In genomic region chr13:44908790-44909189, GRCm38 (mm10) we compare ENCODE assay signal across 17 mouse cellular contexts.
DNase-seq lines count a peak whose midpoint lies in the region; ATAC-seq and TF ChIP-seq lines count a peak whose summit lies in the region.
"Had no signal": no experiment of that assay in that cellular context is flagged by ENCODE, and none has a peak within 500 bp of the region (broad histone marks: within the 10 kb centered on the region; RNA-seq: fewer than 3 reads in every experiment).

No protein-coding gene starts in this region.

- no peak overlapping the region for H3K4me2 ChIP-seq in forebrain, embryonic 11.5 days (ENCODE audit: low read depth, low read length, severe bottlenecking)
- H3K4me2 ChIP-seq in forebrain, embryonic 14.5 days (ENCODE audit: low read length) = no peak overlapping the region
- H3K4me2 ChIP-seq in heart, postnatal 0 days (ENCODE audit: low read depth, low read length) = no peak overlapping the region
- H3K4me2 ChIP-seq in lung, embryonic 14.5 days = no peak overlapping the region
- H3K4me2 ChIP-seq: liver, embryonic 15.5 days; midbrain, embryonic 13.5 days had no signal

- no peak for TF ChIP-seq POLR2A in lung, adult 2 months (IDR thresholded peaks at IDR 0.05; ENCODE audit: borderline replicate concordance, extremely low read depth, low read depth, low read length)

- H3K4me3 ChIP-seq in forebrain, embryonic 11.5 days (ENCODE audit: low read depth, low read length) = no peak overlapping the region
- H3K4me3 ChIP-seq in forebrain, embryonic 14.5 days (ENCODE audit: low read depth, low read length) = no peak overlapping the region
- H3K4me3 ChIP-seq in heart, postnatal 0 days (ENCODE audit: low read depth, low read length) = no peak overlapping the region
- H3K4me3 ChIP-seq in lung, embryonic 14.5 days (ENCODE audit: low read depth, low read length) = no peak overlapping the region
- H3K4me3 ChIP-seq in lung, adult 2 months (replicated peaks; ENCODE audit: extremely low read depth, low read depth, low read length) = no peak overlapping the region
- H3K4me3 ChIP-seq: liver, embryonic 15.5 days; midbrain, embryonic 13.5 days had no signal

- no peak for TF ChIP-seq CTCF in heart, postnatal 0 days (IDR thresholded peaks at IDR 0.05; ENCODE audit: low read depth)
- no peak for TF ChIP-seq CTCF in lung, embryonic 14.5 days (IDR thresholded peaks at IDR 0.05; ENCODE audit: low read depth)
- no peak for TF ChIP-seq CTCF in lung, adult 2 months (IDR thresholded peaks at IDR 0.05; ENCODE audit: insufficient read depth, low read length)

- ATAC-seq in forebrain, embryonic 11.5 days (replicated peaks; ENCODE audit: low FRiP score) = no peak
- no peak for ATAC-seq in forebrain, embryonic 14.5 days
- ATAC-seq in heart, postnatal 0 days (ENCODE audit: insufficient read depth, low read depth) = no peak
- no peak for ATAC-seq in lung, embryonic 14.5 days (ENCODE audit: insufficient read depth)

- H3K9me3 ChIP-seq in forebrain, embryonic 11.5 days (ENCODE audit: control insufficient read depth, low read length) = no peaks in the 10 kb centered on the region
- no peaks in the 10 kb centered on the region for H3K9me3 ChIP-seq in forebrain, embryonic 14.5 days (replicated peaks; ENCODE audit: control insufficient read depth, low read length)
- no peaks in the 10 kb centered on the region for H3K9me3 ChIP-seq in heart, postnatal 0 days (replicated peaks; ENCODE audit: control insufficient read depth, low read length)
- no peaks in the 10 kb centered on the region for H3K9me3 ChIP-seq in lung, embryonic 14.5 days (ENCODE audit: low read depth, low read length)
- H3K9me3 ChIP-seq: liver, embryonic 15.5 days; midbrain, embryonic 13.5 days had no signal

- H3K4me1 ChIP-seq in forebrain, embryonic 11.5 days (replicated peaks; ENCODE audit: control insufficient read depth, insufficient read depth, low read length) = 0 out of 2 replicates have a peak, but pooled peaks cover 2% of the 10 kb centered on the region
- H3K4me1 ChIP-seq in forebrain, embryonic 14.5 days (ENCODE audit: control insufficient read depth, insufficient read depth, low read length) = peaks cover 13% of the 10 kb centered on the region
- H3K4me1 ChIP-seq in heart, postnatal 0 days (ENCODE audit: control insufficient read depth, insufficient read depth) = peaks cover 36% of the 10 kb centered on the region
- peaks cover 16% of the 10 kb centered on the region for H3K4me1 ChIP-seq in lung, embryonic 14.5 days (ENCODE audit: insufficient read depth)
- H3K4me1 ChIP-seq in lung, adult 2 months (ENCODE audit: control insufficient read depth, insufficient read depth, low read length) = peaks cover 3% of the 10 kb centered on the region
- H3K4me1 ChIP-seq: liver, embryonic 15.5 days had no signal

- WGBS in forebrain, embryonic 11.5 days = 17% methylated on average over 1 of the region's 1 CpGs
- 10% methylated on average over 1 of the region's 1 CpGs for WGBS in forebrain, embryonic 14.5 days
- WGBS in heart, postnatal 0 days = 37% methylated on average over 1 of the region's 1 CpGs
- 25% methylated on average over 1 of the region's 1 CpGs for whole genome bisulfite sequencing in lung, embryonic 14.5 days
- WGBS in lung, adult 2 months = 64% methylated on average over 1 of the region's 1 CpGs

- peaks cover 5% of the 10 kb centered on the region; the same call in 1 of the 2 replicates for H3K36me3 ChIP-seq in forebrain, embryonic 11.5 days (ENCODE audit: control insufficient read depth, insufficient read depth, low read length)
- H3K36me3 ChIP-seq in forebrain, embryonic 14.5 days (ENCODE audit: control insufficient read depth, insufficient read depth, low read length) = peaks cover 70% of the 10 kb centered on the region
- H3K36me3 ChIP-seq in heart, postnatal 0 days (replicated peaks; ENCODE audit: control insufficient read depth, insufficient read depth, low read length) = peaks cover 65% of the 10 kb centered on the region
- peaks cover 66% of the 10 kb centered on the region for H3K36me3 ChIP-seq in lung, embryonic 14.5 days (ENCODE audit: insufficient read depth)

- H3K9ac ChIP-seq in forebrain, embryonic 11.5 days (ENCODE audit: low read length) = no peak overlapping the region
- H3K9ac ChIP-seq in forebrain, embryonic 14.5 days (ENCODE audit: low read length) = no peak overlapping the region
- no peak overlapping the region for H3K9ac ChIP-seq in heart, postnatal 0 days (replicated peaks; ENCODE audit: low read depth, low read length)
- H3K9ac ChIP-seq in lung, embryonic 14.5 days = no peak overlapping the region
- H3K9ac ChIP-seq: liver, embryonic 15.5 days; midbrain, embryonic 13.5 days had no signal

- H3K27ac ChIP-seq in forebrain, embryonic 11.5 days (ENCODE audit: low read depth, low read length) = no peak overlapping the region
- no peak overlapping the region for H3K27ac ChIP-seq in forebrain, embryonic 14.5 days (ENCODE audit: low read depth, low read length)
- H3K27ac ChIP-seq in heart, postnatal 0 days (ENCODE audit: low read depth) = 0 out of 2 replicates have a peak overlapping the region, but pooled peaks have one; percentile 64
- peak overlapping the region; percentile 83 for H3K27ac ChIP-seq in lung, embryonic 14.5 days (ENCODE audit: low read depth)
- H3K27ac ChIP-seq: liver, embryonic 15.5 days had no signal

- TF ChIP-seq EP300 in heart, postnatal 0 days (IDR thresholded peaks at IDR 0.05; ENCODE audit: low read depth) = no peak

- no peaks in the 10 kb centered on the region for H3K27me3 ChIP-seq in forebrain, embryonic 11.5 days (ENCODE audit: control insufficient read depth, insufficient read depth, low read length)
- 0 out of 2 replicates have a peak, but pooled peaks cover 4% of the 10 kb centered on the region for H3K27me3 ChIP-seq in forebrain, embryonic 14.5 days (replicated peaks; ENCODE audit: control insufficient read depth, insufficient read depth, low read length)
- H3K27me3 ChIP-seq in heart, postnatal 0 days (ENCODE audit: control insufficient read depth, insufficient read depth, low read length) = no peaks in the 10 kb centered on the region
- H3K27me3 ChIP-seq in lung, embryonic 14.5 days (ENCODE audit: insufficient read depth, low read length) = no peaks in the 10 kb centered on the region
- H3K27me3 ChIP-seq: liver, embryonic 15.5 days; midbrain, embryonic 13.5 days had no signal

- DNase-seq in forebrain, embryonic 11.5 days (ENCODE audit: low spot score) = peak; percentile 15
- no peak for DNase-seq in forebrain, embryonic 14.5 days (ENCODE audit: low spot score)
- DNase-seq in heart, postnatal 0 days (ENCODE audit: low spot score) = no peak
- no peak for DNase-seq in heart, adult 9 months (ENCODE audit: low spot score in 2 of 2)
- DNase-seq in lung, embryonic 14.5 days = no peak
- DNase-seq in lung, adult 2 months = no peak
- peak; percentile 43 for DNase-seq in R1 (ENCODE audit: low read depth, low spot score)
- DNase-seq in left cerebral cortex, adult 8-10 months (ENCODE audit: low spot score in 2 of 2) = no peak
- DNase-seq: adrenal gland, adult 8-10 months; cerebellum, adult 11 months; cerebellum, postnatal 14 days; gastrocnemius, postnatal 36 days; heart, postnatal 14 days; kidney, adult 11 months; layer of hippocampus, postnatal 36 days had no signal

Comparison
In these comparisons a context has a peak if more than half of its experiments do, and no peak if none do; other contexts are left out.
1. DNase-seq: peak in forebrain, embryonic 11.5 days (single experiment) and R1 (single experiment); none in forebrain, embryonic 14.5 days (single experiment), heart, postnatal 0 days (single experiment), heart, adult 9 months (0 of 2), lung, embryonic 14.5 days (single experiment), lung, adult 2 months (single experiment) and left cerebral cortex, adult 8-10 months (0 of 2).
2. H3K27ac ChIP-seq: peak in heart, postnatal 0 days (single experiment) and lung, embryonic 14.5 days (single experiment); none in forebrain, embryonic 11.5 days (single experiment) and forebrain, embryonic 14.5 days (single experiment).